Mouse (Mus musculus) brain, embryonic 14.5 days (tissue): ENCODE measurements around the gene Dnajc22.

Source experiments
- CTCF ChIP-seq: fragments of 200-500 bp; IDR thresholded peaks from 2 replicates; pipeline ENCODE4 v1.5.1; 2012; ENCODE audit warnings: inconsistent platforms, mild to moderate bottlenecking, moderate library complexity, borderline replicate concordance; ENCODE audit not compliant: insufficient read depth, insufficient read length; ENCODE audit errors: extremely low read depth
- POLR2A ChIP-seq: fragments of 200-500 bp; IDR thresholded peaks from 2 replicates; pipeline ENCODE4 v1.6.1; 2012; ENCODE audit warnings: mild to moderate bottlenecking, inconsistent platforms, borderline replicate concordance; ENCODE audit not compliant: poor library complexity, insufficient read depth, insufficient read length, severe bottlenecking; ENCODE audit errors: extremely low read depth

DNA sequence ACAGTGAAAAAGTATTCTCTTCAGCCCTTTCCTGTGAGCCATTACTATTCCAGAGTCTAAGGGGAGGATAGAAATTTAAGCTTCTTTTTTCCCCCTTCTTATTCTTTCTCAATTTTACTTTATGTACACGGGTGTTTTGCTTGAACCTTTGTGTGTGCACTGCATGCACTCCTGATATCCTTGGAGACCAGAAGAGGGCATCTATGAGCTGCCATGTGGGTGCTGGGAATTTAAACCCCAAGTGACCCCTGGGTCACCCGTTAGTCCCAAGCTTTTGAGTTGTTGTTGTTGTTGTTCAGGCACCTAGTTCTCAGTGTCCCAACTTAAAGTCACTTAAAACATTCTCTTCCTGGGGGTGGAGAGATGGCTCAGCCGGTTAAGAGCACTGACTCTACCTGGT lies 7.0 kb downstream of the Dnajc22 start:
- TF ChIP-seq CTCF (no peak), POLR2A (no peak)
